Mouse (Mus musculus) c-Kit-positive CD71-positive TER-119-negative erythroid progenitor cells, embryonic 14.5 days (primary cell): Measurements from ENCODE around the gene Stk39.

Source experiments
- DNase-seq: peaks from one replicate; pipeline ENCODE4 v3.0.0-alpha.2; 2013; ENCODE audit warnings: low read depth

Stk39 gene

GRCm38 (mm10) chr2:68421002-68421401, 51.1 kb downstream of the Stk39 start:
- no peak for DNase-seq

- DNase-seq: no peak
These were observed 51.8 kb downstream of the Stk39 start for GRCm38 (mm10) chr2:68420223-68420622.

- DNase-seq: no peak
These were observed 52.3 kb downstream of the Stk39 start for GRCm38 (mm10) chr2:68419746-68420145.

GRCm38 (mm10) chr2:68419165-68419564, 52.9 kb downstream of the Stk39 start:
- DNase-seq: no peak

- no peak for DNase-seq
These were observed 55.0 kb downstream of the Stk39 start for GRCm38 (mm10) chr2:68417081-68417480.

- no peak for DNase-seq
These were observed 56.4 kb downstream of the Stk39 start for GRCm38 (mm10) chr2:68415691-68416090.

GRCm38 (mm10) chr2:68412149-68412548, 59.9 kb downstream of the Stk39 start:
- DNase-seq: no peak

- no peak for DNase-seq
These were observed 60.9 kb downstream of the Stk39 start for GRCm38 (mm10) chr2:68411201-68411600.

- DNase-seq: no peak
These were observed 62.3 kb downstream of the Stk39 start for GRCm38 (mm10) chr2:68409640-68410215.

- DNase-seq: no peak
These were observed 63.6 kb downstream of the Stk39 start for GRCm38 (mm10) chr2:68408271-68408980.

- no peak for DNase-seq
These were observed 64.7 kb downstream of the Stk39 start for GRCm38 (mm10) chr2:68407179-68407950.

- no peak for DNase-seq
These were observed 65.4 kb downstream of the Stk39 start for GRCm38 (mm10) chr2:68406571-68407074.

GRCm38 (mm10) chr2:68405163-68405715, 66.8 kb downstream of the Stk39 start:
- DNase-seq: no peak

GRCm38 (mm10) chr2:68404274-68405162, 67.5 kb downstream of the Stk39 start:
- no peak for DNase-seq

GRCm38 (mm10) chr2:68393611-68394549, 78.2 kb downstream of the Stk39 start:
- peak; percentile 13 for DNase-seq

GRCm38 (mm10) chr2:68387824-68388582, 84.1 kb downstream of the Stk39 start:
- DNase-seq: no peak

GRCm38 (mm10) chr2:68386313-68386863, 85.7 kb downstream of the Stk39 start:
- DNase-seq: no peak

- DNase-seq: no peak
These were observed 86.3 kb downstream of the Stk39 start for GRCm38 (mm10) chr2:68385654-68386312.

GRCm38 (mm10) chr2:68383964-68384363, 88.1 kb downstream of the Stk39 start:
- DNase-seq: no peak
